Mouse (Mus musculus) CH12.LX (cell line): ENCODE results near the gene Scn8a. TPM values are rescaled to one million over a fixed set of nuclear protein-coding genes. Genes with fewer than 3 reads are reported as not detected.

Experiments used
- DNase-seq: peaks from one replicate; pipeline ENCODE4 v3.0.0-alpha.2; 2013; ENCODE audit errors: extremely low read depth
- H3K27ac ChIP-seq: 2 replicates; pipeline ENCODE4 v1.5.1; 2012; ENCODE audit warnings: low read depth, mild to moderate bottlenecking, control low read depth, moderate library complexity; ENCODE audit not compliant: insufficient read depth
- H3K27me3 ChIP-seq: replicated peaks from 2 replicates; pipeline ENCODE3; 2012; ENCODE audit warnings: inconsistent platforms
- H3K36me3 ChIP-seq, 2 experiments: replicated peaks in 1 of 2; 2 replicates each; pipeline versions ENCODE3 to v1.6.1; 2012; ENCODE audit warnings: inconsistent platforms in 1 of 2, low read length in 1 of 2, mild to moderate bottlenecking in 1 of 2, mixed read lengths in 1 of 2, moderate library complexity in 1 of 2; ENCODE audit not compliant: control insufficient read depth in 1 of 2, insufficient read depth in 1 of 2
- H3K4me1 ChIP-seq, 2 experiments: 2 replicates each; pipeline ENCODE4 v1.6.1; 2012; ENCODE audit warnings: inconsistent platforms in 1 of 2, moderate library complexity in 1 of 2; ENCODE audit not compliant: insufficient read depth in 2 of 2, control insufficient read depth in 1 of 2
- H3K4me2 ChIP-seq: 2 replicates; pipeline ENCODE4 v1.6.1; 2012; ENCODE audit warnings: low read depth, mild to moderate bottlenecking, control low read depth; ENCODE audit not compliant: poor library complexity, insufficient read depth, severe bottlenecking
- H3K4me3 ChIP-seq, 3 experiments: fragments of 150-350 bp in 1 of 3; sonication (generic) in 1 of 3; replicated peaks in 1 of 3; 2 replicates each; pipeline versions ENCODE3 to v1.5.1; 2011 to 2012; ENCODE audit warnings: low read depth in 2 of 3, low read length in 2 of 3, mild to moderate bottlenecking in 2 of 3, moderate library complexity in 2 of 3, control low read depth in 1 of 3, improper control_type of control experiment in 1 of 3, inconsistent platforms in 1 of 3, mixed read lengths in 1 of 3; ENCODE audit not compliant: poor library complexity in 1 of 3
- H3K79me2 ChIP-seq: replicated peaks from 2 replicates; pipeline ENCODE4 v1.6.1; 2012; ENCODE audit warnings: mild to moderate bottlenecking, moderate library complexity; ENCODE audit not compliant: control insufficient read depth, poor library complexity, insufficient read depth, severe bottlenecking; ENCODE audit errors: extremely low read depth
- H3K9ac ChIP-seq: 2 replicates; pipeline ENCODE4 v1.6.1; 2012; ENCODE audit warnings: low read depth, mild to moderate bottlenecking, control low read depth, moderate library complexity; ENCODE audit not compliant: insufficient read depth
- H3K9me3 ChIP-seq: replicated peaks from 2 replicates; pipeline ENCODE3; 2012; ENCODE audit warnings: low read length, inconsistent platforms, mixed read lengths
- CHD1 ChIP-seq: IDR thresholded peaks from 2 replicates; pipeline ENCODE4 v1.6.1; 2012; ENCODE audit warnings: low read depth, low read length, improper control_type of control experiment, inconsistent platforms
- CHD2 ChIP-seq: IDR thresholded peaks from 2 replicates; pipeline ENCODE4 v1.6.1; 2011; ENCODE audit warnings: low read length, improper control_type of control experiment
- CTCF ChIP-seq, 2 experiments: IDR thresholded peaks in 1 of 2; conservative IDR thresholded peaks in 1 of 2; 2 replicates each; pipeline ENCODE4 v1.5.1; 2011 to 2012; ENCODE audit warnings: low read depth in 2 of 2, low read length in 2 of 2, improper control_type of control experiment in 1 of 2, inconsistent platforms in 1 of 2, mild to moderate bottlenecking in 1 of 2, moderate library complexity in 1 of 2
- GABPA ChIP-seq: IDR thresholded peaks from 2 replicates; pipeline ENCODE4 v1.6.1; 2012; ENCODE audit warnings: low read depth, low read length, improper control_type of control experiment, inconsistent platforms; ENCODE audit not compliant: insufficient replicate concordance
- HCFC1 ChIP-seq: IDR thresholded peaks from 2 replicates; pipeline ENCODE4 v1.6.1; 2012; ENCODE audit warnings: low read depth, mild to moderate bottlenecking, inconsistent platforms, low read length, improper control_type of control experiment
- IRF4 ChIP-seq: IDR thresholded peaks from 2 replicates; pipeline ENCODE4 v1.6.1; 2014; ENCODE audit warnings: low read depth, mild to moderate bottlenecking, inconsistent platforms, low read length, improper control_type of control experiment
- JUND ChIP-seq: conservative IDR thresholded peaks from 2 replicates; pipeline ENCODE4 v1.6.1; 2011; ENCODE audit warnings: low read depth, low read length, improper control_type of control experiment
- MAFK ChIP-seq: IDR thresholded peaks from 2 replicates; pipeline ENCODE4 v1.6.1; 2011; ENCODE audit warnings: low read length, improper control_type of control experiment; ENCODE audit not compliant: insufficient replicate concordance
- MAX ChIP-seq: IDR thresholded peaks from 2 replicates; pipeline ENCODE4 v1.6.1; 2011; ENCODE audit warnings: low read length, improper control_type of control experiment
- MAZ ChIP-seq: IDR thresholded peaks from 2 replicates; pipeline ENCODE4 v1.6.1; 2012; ENCODE audit warnings: low read depth, mild to moderate bottlenecking, inconsistent platforms, low read length, improper control_type of control experiment, moderate library complexity
- MEF2A ChIP-seq: IDR thresholded peaks from 2 replicates; pipeline ENCODE4 v1.6.1; 2014; ENCODE audit warnings: low read depth, mild to moderate bottlenecking, inconsistent platforms, low read length, improper control_type of control experiment, borderline replicate concordance
- MXI1 ChIP-seq: IDR thresholded peaks from 2 replicates; pipeline ENCODE4 v1.6.1; 2011; ENCODE audit warnings: mild to moderate bottlenecking, low read depth, low read length, improper control_type of control experiment
- MYC ChIP-seq: IDR thresholded peaks from 2 replicates; pipeline ENCODE4 v1.6.1; 2011; ENCODE audit warnings: low read depth, mild to moderate bottlenecking, improper control_type of control experiment, low read length
- NELFE ChIP-seq: IDR thresholded peaks from 2 replicates; pipeline ENCODE4 v1.6.1; 2011; ENCODE audit warnings: low read depth, low read length, improper control_type of control experiment
- NRF1 ChIP-seq: IDR thresholded peaks from 2 replicates; pipeline ENCODE4 v1.6.1; 2014; ENCODE audit warnings: low read depth, mild to moderate bottlenecking, inconsistent platforms, low read length, improper control_type of control experiment, moderate library complexity
- POLR2AphosphoS2 ChIP-seq: IDR thresholded peaks from 2 replicates; pipeline ENCODE4 v1.6.1; 2011; ENCODE audit warnings: low read depth, low read length, improper control_type of control experiment
- RAD21 ChIP-seq: IDR thresholded peaks from 2 replicates; pipeline ENCODE4 v1.6.1; 2011; ENCODE audit warnings: low read depth, mild to moderate bottlenecking, low read length, improper control_type of control experiment, moderate library complexity
- RCOR1 ChIP-seq: conservative IDR thresholded peaks from 2 replicates; pipeline ENCODE4 v1.6.1; 2012; ENCODE audit warnings: low read depth, mild to moderate bottlenecking, inconsistent platforms, low read length, improper control_type of control experiment
- SIN3A ChIP-seq: IDR thresholded peaks from 2 replicates; pipeline ENCODE4 v1.6.1; 2012; ENCODE audit warnings: low read length, improper control_type of control experiment, inconsistent platforms
- SMC3 ChIP-seq: IDR thresholded peaks from 2 replicates; pipeline ENCODE4 v1.6.1; 2011; ENCODE audit warnings: low read depth, low read length, improper control_type of control experiment
- TBP ChIP-seq: conservative IDR thresholded peaks from 2 replicates; pipeline ENCODE4 v1.6.1; 2011; ENCODE audit warnings: low read depth, low read length, improper control_type of control experiment
- UBTF ChIP-seq: IDR thresholded peaks from 2 replicates; pipeline ENCODE4 v1.6.1; 2012; ENCODE audit warnings: low read depth, mild to moderate bottlenecking, inconsistent platforms, low read length, improper control_type of control experiment, moderate library complexity
- USF2 ChIP-seq: conservative IDR thresholded peaks from 2 replicates; pipeline ENCODE4 v1.6.1; 2011; ENCODE audit warnings: low read depth, low read length, improper control_type of control experiment
- ZC3H11A ChIP-seq: IDR thresholded peaks from 2 replicates; pipeline ENCODE4 v1.6.1; 2012; ENCODE audit warnings: low read depth, mild to moderate bottlenecking, inconsistent platforms, low read length, improper control_type of control experiment
- ZMIZ1 ChIP-seq: IDR thresholded peaks from 2 replicates; pipeline ENCODE4 v1.6.1; 2012; ENCODE audit warnings: low read depth, mild to moderate bottlenecking, inconsistent platforms, low read length, improper control_type of control experiment
- dilution Hi-C: fragments of 300-500 bp; cut with MboI; formaldehyde crosslinking; loops from 2 replicates; pipeline ENCODE4 v1.14.3; 2020; ENCODE audit warnings: low sequenced_read_pairs; ENCODE audit not compliant: extremely low pct_unique_long_range_greater_than_20kb, extremely low pct_ligation_motif_present
- in situ Hi-C: fragments of 300-500 bp; cut with MboI; formaldehyde crosslinking; loops from 3 replicates; pipeline ENCODE4 v1.14.3; 2019; ENCODE audit warnings: low sequenced_read_pairs, low pct_ligation_motif_present, low pct_unique_long_range_greater_than_20kb, mixed read lengths
- polyA plus RNA-seq: library from polyadenylated mRNA; unstranded; fragments of >175 nt; gene quantifications from 2 replicates; pipeline ENCODE4 v1.2.1, GENCODE M21; 2012; ENCODE audit warnings: low read depth; ENCODE audit not compliant: insufficient read length
- total RNA-seq, 2 experiments: library from RNA; depleted of rRNA; stranded (reverse); fragments of 300-350 nt in 1 of 2; fragments of >200 nt in 1 of 2; gene quantifications; 2 replicates each; pipeline ENCODE4 v1.2.3; 2012 to 2014

The Scn8a gene
- total and polyA plus RNA-seq, 3 experiments, result 0.13 to 0.39 (median 0.15) TPM

DNA sequence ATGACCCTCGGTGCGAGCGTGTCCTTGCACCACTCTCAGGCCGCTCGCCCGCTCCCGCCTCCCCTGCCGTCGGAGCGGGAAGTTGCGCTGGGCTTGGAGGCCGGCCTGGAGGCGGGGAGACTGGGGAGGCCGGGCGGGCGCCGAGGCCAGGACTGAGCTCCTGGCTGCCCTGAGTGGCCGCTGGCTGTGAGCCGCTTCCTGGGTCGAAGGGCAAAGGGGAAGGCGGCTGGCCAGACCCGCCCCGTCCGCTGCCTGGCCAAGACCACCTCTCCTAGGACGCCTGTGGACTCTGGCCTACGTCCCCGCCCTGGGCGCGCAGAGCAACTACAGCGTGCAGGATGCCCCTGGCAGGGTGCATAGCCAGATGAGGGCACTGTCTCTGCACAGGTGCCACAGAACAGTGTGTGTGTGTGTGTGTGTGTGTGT is 209.1 kb downstream of the Scn8a start:
- H3K79me2 ChIP-seq, result no peaks in the 10 kb centered on the region
- H3K4me3 ChIP-seq, result peak overlapping the region in 2 of 3 experiments; percentile 32 to 53
- H3K4me1 ChIP-seq, result peaks cover 3 to 9% of the 10 kb centered on the region in 2 experiments
- TF ChIP-seq CTCF (conservative IDR thresholded peaks at IDR 0.05 in 1 of 2, IDR thresholded peaks at IDR 0.05 in 1 of 2; ENCODE audit: low read depth in 2 of 2, low read length in 2 of 2) (0 out of 4 replicates have a peak, but pooled peaks of 1 of the 2 experiments have one; percentile 5), SIN3A (no peak), MYC (no peak)
- TF ChIP-seq, all 38 proteins: peak for 1
- Histone ChIP-seq H3K36me3 (no peaks in the 10 kb centered on the region), H3K9ac (no peak overlapping the region), H3K27ac (no peak overlapping the region), H3K27me3 (peaks cover 88% of the 10 kb centered on the region), H3K9me3 (peaks cover 9% of the 10 kb centered on the region), H3K4me2 (0 out of 2 replicates have a peak overlapping the region, but pooled peaks have one; percentile 25)
- dilution Hi-C loops, result no loop called here
- no peak for DNase-seq
- in situ Hi-C loops, result no loop called here

DNA sequence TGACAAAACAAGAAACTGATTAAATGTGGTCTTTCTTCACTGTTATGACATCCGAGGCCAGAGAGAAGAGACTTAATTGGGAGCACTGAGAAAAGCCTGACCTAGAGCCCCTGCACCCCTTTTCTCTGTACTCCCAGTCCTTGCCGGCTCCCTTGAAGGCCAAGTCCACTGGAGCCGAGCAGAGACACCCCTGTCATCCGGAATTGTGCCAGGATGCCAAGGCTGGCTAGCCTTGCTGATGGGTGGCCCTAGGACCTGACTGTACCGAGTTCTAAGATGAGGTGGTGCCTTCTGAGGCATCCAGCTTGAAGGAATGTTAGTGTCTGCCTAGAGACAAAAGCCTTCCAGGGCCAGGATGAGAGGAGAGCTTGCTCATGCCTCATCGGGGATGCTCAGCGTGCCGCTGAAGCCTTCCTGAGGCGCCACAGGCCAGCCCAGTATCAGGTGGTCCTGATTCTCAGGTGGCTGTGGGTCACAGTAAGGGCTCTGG is 210.4 kb downstream of the Scn8a start:
- no peak overlapping the region for H3K27ac ChIP-seq

DNA sequence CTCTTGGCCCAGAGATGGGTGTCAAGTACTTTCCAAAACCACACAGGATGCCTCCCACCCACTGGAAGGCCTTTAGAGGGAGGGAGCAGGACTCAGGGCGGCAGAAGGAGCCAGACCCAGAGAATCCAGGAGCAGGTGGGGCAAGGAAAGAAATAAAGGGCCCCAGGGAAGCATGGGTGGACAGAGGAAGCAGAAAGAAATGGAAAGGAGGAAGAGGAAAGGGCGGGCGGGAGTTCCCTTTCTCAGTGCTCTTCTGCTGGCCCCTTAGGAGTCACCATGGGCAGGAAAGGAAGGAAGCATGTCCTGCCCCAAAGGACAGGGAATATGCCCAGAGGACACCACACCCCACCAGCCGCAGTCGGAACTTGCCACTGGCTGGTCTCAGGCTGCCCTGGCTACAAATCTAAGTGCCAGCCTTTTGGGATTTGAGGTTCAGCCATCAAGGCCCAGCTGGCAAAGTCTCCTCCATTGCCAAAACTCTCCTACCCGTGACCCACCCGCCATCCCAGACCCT is 211.4 kb downstream of the Scn8a start:
- Histone ChIP-seq H3K4me2 (no peak overlapping the region), H3K36me3 (no peaks in the 10 kb centered on the region), H3K4me3 (no peak overlapping the region), H3K9me3 (peaks cover 9% of the 10 kb centered on the region), H3K9ac (no peak overlapping the region), H3K27ac (no peak overlapping the region), H3K79me2 (no peaks in the 10 kb centered on the region), H3K4me1 (peaks cover 3 to 15% of the 10 kb centered on the region in 2 experiments), H3K27me3 (peaks cover 75% of the 10 kb centered on the region)
- dilution Hi-C loops, result no loop called here
- in situ Hi-C loops, result no loop called here
- no peak for DNase-seq
- TF ChIP-seq USF2 (no peak), NELFE (no peak), MAZ (no peak), POLR2AphosphoS2 (no peak), CHD2 (no peak), ZC3H11A (no peak), MAX (no peak), UBTF (no peak), TBP (no peak), RCOR1 (no peak), IRF4 (no peak), RAD21 (no peak), MEF2A (no peak), MXI1 (no peak), CHD1 (no peak), HCFC1 (no peak), NRF1 (no peak), SIN3A (no peak), JUND (no peak)

More for the DNA sequence above, 210.4 kb downstream of the Scn8a start:
- in situ Hi-C loops, result no loop called here
- Histone ChIP-seq H3K4me2 (no peak overlapping the region), H3K9ac (no peak overlapping the region), H3K36me3 (no peaks in the 10 kb centered on the region), H3K27me3 (peaks cover 84% of the 10 kb centered on the region), H3K4me1 (peaks cover 3 to 15% of the 10 kb centered on the region in 2 experiments), H3K4me3 (no peak overlapping the region), H3K79me2 (no peaks in the 10 kb centered on the region), H3K9me3 (peaks cover 9% of the 10 kb centered on the region)
- TF ChIP-seq MYC, result no peak
- TF ChIP-seq GABPA, result no peak
- no peak for TF ChIP-seq MAX
- TF ChIP-seq MAFK, result no peak
- TF ChIP-seq POLR2AphosphoS2, result no peak
- no peak for TF ChIP-seq MAZ
- no peak for TF ChIP-seq RAD21
- TF ChIP-seq RCOR1, result no peak
- TF ChIP-seq ZMIZ1, result no peak
- no peak for TF ChIP-seq SMC3
- dilution Hi-C loops, result no loop called here
- DNase-seq, result no peak
